Comparison of ENCODE assay signal across 13 mouse cellular contexts in genomic region chr16:43394760-43395159, GRCm38 (mm10).
DNase-seq lines count a peak whose midpoint lies in the region; ATAC-seq and TF ChIP-seq lines count a peak whose summit lies in the region.
"Had no signal": no experiment of that assay in that cellular context is flagged by ENCODE, and none has a peak within 500 bp of the region (broad histone marks: within the 10 kb centered on the region; RNA-seq: fewer than 3 reads in every experiment).

No protein-coding gene starts in this region.

- TF ChIP-seq CTCF in layer of hippocampus, adult 2 months (conservative IDR thresholded peaks at IDR 0.05) = peak; percentile 60
- TF ChIP-seq CTCF in heart, postnatal 0 days (IDR thresholded peaks at IDR 0.05; ENCODE audit: low read depth) = peak; percentile 52
- peak; percentile 51 for TF ChIP-seq CTCF in lung, postnatal 0 days (IDR thresholded peaks at IDR 0.05)

- no peaks in the 10 kb centered on the region for H3K9me3 ChIP-seq in heart, postnatal 0 days (replicated peaks; ENCODE audit: control insufficient read depth, low read length)
- H3K9me3 ChIP-seq in lung, postnatal 0 days (ENCODE audit: low read length) = no peaks in the 10 kb centered on the region
- no peaks in the 10 kb centered on the region for H3K9me3 ChIP-seq in midbrain, embryonic 16.5 days (replicated peaks; ENCODE audit: control insufficient read depth, low read length, poor library complexity, severe bottlenecking)
- H3K9me3 ChIP-seq: G1E; limb, embryonic 13.5 days had no signal

- H3K27me3 ChIP-seq in heart, postnatal 0 days (ENCODE audit: control insufficient read depth, insufficient read depth, low read length) = no peaks in the 10 kb centered on the region
- H3K27me3 ChIP-seq in lung, postnatal 0 days (replicated peaks; ENCODE audit: insufficient read depth, low read length) = no peaks in the 10 kb centered on the region
- H3K27me3 ChIP-seq in midbrain, embryonic 16.5 days (ENCODE audit: control insufficient read depth, insufficient read depth, low read depth, low read length) = no peaks in the 10 kb centered on the region
- H3K27me3 ChIP-seq: limb, embryonic 13.5 days had no signal

- H3K4me3 ChIP-seq in layer of hippocampus, adult 2 months = no peak overlapping the region
- H3K4me3 ChIP-seq in heart, postnatal 0 days (ENCODE audit: low read depth, low read length) = no peak overlapping the region
- H3K4me3 ChIP-seq in lung, postnatal 0 days (ENCODE audit: low read depth, low read length) = no peak overlapping the region
- no peak overlapping the region for H3K4me3 ChIP-seq in midbrain, embryonic 16.5 days (ENCODE audit: low read depth, low read length)
- H3K4me3 ChIP-seq: limb, embryonic 13.5 days had no signal

- TF ChIP-seq EP300 in heart, postnatal 0 days (IDR thresholded peaks at IDR 0.05; ENCODE audit: low read depth) = no peak
- TF ChIP-seq EP300 in lung, postnatal 0 days (IDR thresholded peaks at IDR 0.05) = no peak

- no peak overlapping the region for H3K27ac ChIP-seq in layer of hippocampus, adult 2 months
- H3K27ac ChIP-seq in heart, postnatal 0 days (ENCODE audit: low read depth) = peak overlapping the region; percentile 66
- no peak overlapping the region for H3K27ac ChIP-seq in lung, postnatal 0 days (ENCODE audit: low read length)
- H3K27ac ChIP-seq in midbrain, embryonic 16.5 days (ENCODE audit: low read length) = no peak overlapping the region
- H3K27ac ChIP-seq: limb, embryonic 13.5 days had no signal

- WGBS in heart, postnatal 0 days = 78% methylated on average over 2 of the region's 2 CpGs
- 84% methylated on average over 2 of the region's 2 CpGs for WGBS in lung, postnatal 0 days
- WGBS in midbrain, embryonic 16.5 days = 86% methylated on average over 2 of the region's 2 CpGs

- H3K9ac ChIP-seq in heart, postnatal 0 days (replicated peaks; ENCODE audit: low read depth, low read length) = no peak overlapping the region
- no peak overlapping the region for H3K9ac ChIP-seq in lung, postnatal 0 days (replicated peaks; ENCODE audit: low read depth)
- H3K9ac ChIP-seq in midbrain, embryonic 16.5 days (ENCODE audit: low read depth, low read length) = no peak overlapping the region
- H3K9ac ChIP-seq: limb, embryonic 13.5 days had no signal

- 0 out of 2 replicates have a peak, but pooled peaks cover 3% of the 10 kb centered on the region for H3K36me3 ChIP-seq in heart, postnatal 0 days (replicated peaks; ENCODE audit: control insufficient read depth, insufficient read depth, low read length)
- no peaks in the 10 kb centered on the region for H3K36me3 ChIP-seq in lung, postnatal 0 days (ENCODE audit: insufficient read depth, low read length)
- no peaks in the 10 kb centered on the region for H3K36me3 ChIP-seq in midbrain, embryonic 16.5 days (ENCODE audit: control insufficient read depth, insufficient read depth, low read length)
- H3K36me3 ChIP-seq: G1E; limb, embryonic 13.5 days had no signal

- peak; percentile 69 for ATAC-seq in heart, postnatal 0 days (ENCODE audit: insufficient read depth, low read depth)
- peak; percentile 25; the same call in 1 of the 2 replicates for ATAC-seq in lung, postnatal 0 days
- no peak for ATAC-seq in midbrain, embryonic 16.5 days

- peaks cover 11% of the 10 kb centered on the region for H3K4me1 ChIP-seq in heart, postnatal 0 days (ENCODE audit: control insufficient read depth, insufficient read depth)
- no peaks in the 10 kb centered on the region for H3K4me1 ChIP-seq in lung, postnatal 0 days (ENCODE audit: insufficient read depth, low read depth, low read length)
- no peaks in the 10 kb centered on the region for H3K4me1 ChIP-seq in midbrain, embryonic 16.5 days (ENCODE audit: control insufficient read depth, insufficient read depth, low read length)

- H3K4me2 ChIP-seq in heart, postnatal 0 days (ENCODE audit: low read depth, low read length) = no peak overlapping the region
- no peak overlapping the region for H3K4me2 ChIP-seq in lung, postnatal 0 days (replicated peaks; ENCODE audit: low read depth, low read length)
- H3K4me2 ChIP-seq in midbrain, embryonic 16.5 days (ENCODE audit: low read length) = no peak overlapping the region
- H3K4me2 ChIP-seq: limb, embryonic 13.5 days had no signal

- DNase-seq in layer of hippocampus, adult 2 months (ENCODE audit: low spot score in 2 of 2) = no peak
- DNase-seq in layer of hippocampus, adult 11-12 months (ENCODE audit: low spot score) = no peak
- DNase-seq in heart, adult 11 months = peak; percentile 97
- no peak for DNase-seq in heart, postnatal 0 days (ENCODE audit: low spot score)
- no peak for DNase-seq in lung, postnatal 0 days (ENCODE audit: low spot score)
- no peak for DNase-seq in ovary, postnatal 14 days (ENCODE audit: low spot score)
- no peak for DNase-seq in c-Kit-positive CD71-positive TER-119-positive erythroid progenitor cells, embryonic 14.5 days (ENCODE audit: low spot score)
- DNase-seq: adrenal gland, postnatal 36 days; spleen, adult 18-20 months; thymus, postnatal 36 days had no signal
